Mouse (Mus musculus): ENCODE results near the gene Tbc1d9. TPM values are rescaled to one million over a fixed set of nuclear protein-coding genes. Genes with fewer than 3 reads are reported as not detected.

The Tbc1d9 gene
- polyA plus RNA-seq, 1 experiment: 11.9 TPM

DNA sequence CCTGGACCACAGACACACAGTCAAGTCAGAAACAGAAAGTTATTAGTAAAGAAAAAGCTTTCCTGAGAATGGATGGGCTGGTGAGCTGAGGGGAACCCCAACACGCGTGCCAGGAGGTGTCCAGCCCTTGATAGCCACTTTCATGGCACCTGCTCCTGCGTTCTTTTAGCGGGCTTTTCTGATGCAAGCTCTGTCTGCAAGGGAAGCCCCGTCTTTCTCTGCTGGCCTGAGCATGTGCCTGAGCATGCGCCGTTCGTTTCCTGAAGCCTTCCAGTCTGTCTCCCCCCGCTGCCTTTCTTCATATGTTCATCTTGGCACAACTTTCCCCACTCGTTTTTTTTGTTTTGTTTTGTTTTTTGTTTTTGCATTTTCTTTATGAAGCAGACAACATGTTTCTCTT, 10.5 kb downstream of the Tbc1d9 start:
- no peak for TF ChIP-seq CTCF (IDR thresholded peaks at IDR 0.05; ENCODE audit: borderline replicate concordance, control insufficient read depth, extremely low read depth, insufficient read depth, low read length, poor library complexity)
- no peak for TF ChIP-seq POLR2A (IDR thresholded peaks at IDR 0.05; ENCODE audit: control insufficient read depth, extremely low read depth, insufficient read depth, low read length, poor library complexity)
- Histone ChIP-seq H3K27ac (ENCODE audit: control insufficient read depth, insufficient read depth, low read length) (no peak overlapping the region), H3K27me3 (ENCODE audit: control insufficient read depth, insufficient read depth, low read length) (no peaks in the 10 kb centered on the region), H3K4me3 (ENCODE audit: control insufficient read depth, insufficient read depth, low read length) (no peak overlapping the region), H3K36me3 (ENCODE audit: control insufficient read depth, insufficient read depth, low read length) (no peaks in the 10 kb centered on the region), H3K4me1 (replicated peaks; ENCODE audit: control insufficient read depth, insufficient read depth, low read length) (0 out of 2 replicates have a peak, but pooled peaks cover 2% of the 10 kb centered on the region)
- no peak for DNase-seq
- WGBS: 84% methylated on average over 10 of the region's 10 CpGs

DNA sequence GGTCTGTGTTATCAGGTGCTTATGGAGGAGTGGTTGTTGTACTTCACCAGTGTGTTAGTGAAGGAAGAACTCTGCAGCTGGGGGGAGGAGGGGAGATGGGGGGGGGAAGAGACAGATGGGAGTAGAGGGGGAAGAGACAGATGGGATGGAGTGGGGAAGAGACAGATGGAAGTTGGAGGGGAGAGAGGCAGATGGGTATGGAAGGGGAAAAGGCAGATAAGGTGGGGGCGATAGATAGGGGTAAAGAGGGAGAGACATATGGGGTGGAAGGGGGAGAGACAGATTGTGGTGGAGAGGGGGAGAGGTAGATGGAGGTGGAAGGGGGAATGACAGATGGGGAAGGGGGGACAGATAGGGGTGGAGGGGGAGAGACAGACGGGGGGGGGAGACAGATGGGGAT, 11.6 kb downstream of the Tbc1d9 start:
- Histone ChIP-seq H3K27ac (ENCODE audit: control insufficient read depth, insufficient read depth, low read length) (no peak overlapping the region), H3K4me1 (replicated peaks; ENCODE audit: control insufficient read depth, insufficient read depth, low read length) (0 out of 2 replicates have a peak, but pooled peaks cover 2% of the 10 kb centered on the region), H3K36me3 (ENCODE audit: control insufficient read depth, insufficient read depth, low read length) (no peaks in the 10 kb centered on the region), H3K4me3 (ENCODE audit: control insufficient read depth, insufficient read depth, low read length) (no peak overlapping the region), H3K27me3 (ENCODE audit: control insufficient read depth, insufficient read depth, low read length) (no peaks in the 10 kb centered on the region)
- no peak for TF ChIP-seq CTCF (IDR thresholded peaks at IDR 0.05; ENCODE audit: borderline replicate concordance, control insufficient read depth, extremely low read depth, insufficient read depth, low read length, poor library complexity)
- no peak for TF ChIP-seq POLR2A (IDR thresholded peaks at IDR 0.05; ENCODE audit: control insufficient read depth, extremely low read depth, insufficient read depth, low read length, poor library complexity)
- DNase-seq: no peak
- 93% methylated on average over 2 of the region's 2 CpGs for WGBS

DNA sequence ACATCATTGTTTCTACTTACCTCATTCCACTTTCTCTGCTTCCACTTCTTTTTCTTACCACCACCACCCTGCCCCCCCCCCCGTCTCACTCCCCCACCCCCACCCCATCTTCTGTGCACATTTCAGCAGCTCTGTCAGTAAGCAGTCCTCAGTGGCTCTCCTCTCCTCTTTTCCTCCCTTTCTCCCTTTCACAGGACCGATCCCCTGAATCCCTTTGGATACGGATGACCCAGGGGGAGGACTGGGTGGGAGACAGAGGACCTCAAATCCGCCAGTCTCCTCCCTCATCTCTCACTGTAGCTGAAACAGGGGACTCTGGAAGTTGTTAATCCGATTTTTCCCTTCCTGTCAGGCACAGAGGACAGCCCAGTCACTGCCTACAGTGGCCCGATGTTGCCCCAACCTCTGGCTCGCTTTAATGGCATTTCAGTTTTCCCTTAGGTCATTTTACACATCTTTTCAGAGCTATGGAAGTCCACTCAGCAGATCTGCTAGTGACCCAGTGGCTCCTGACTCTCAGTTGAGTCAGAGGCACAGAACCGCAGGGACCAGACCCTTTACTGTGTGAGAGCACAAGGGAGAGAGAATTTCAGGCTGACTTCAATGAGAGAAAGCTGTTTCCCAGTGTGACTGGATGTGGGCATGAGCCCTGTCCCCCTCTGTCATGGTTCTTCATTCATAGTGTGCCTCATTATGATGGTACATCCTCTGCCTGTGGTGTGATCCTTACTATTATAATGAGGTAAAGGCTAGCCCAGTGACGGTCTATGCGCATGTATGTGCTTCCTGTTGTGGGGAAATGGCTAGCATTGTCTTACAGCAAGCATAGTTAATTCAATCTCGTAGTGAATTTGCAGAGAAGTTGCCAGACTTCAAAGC, 12.4 kb downstream of the Tbc1d9 start:
- Histone ChIP-seq H3K36me3 (ENCODE audit: control insufficient read depth, insufficient read depth, low read length) (no peaks in the 10 kb centered on the region), H3K4me1 (replicated peaks; ENCODE audit: control insufficient read depth, insufficient read depth, low read length) (0 out of 2 replicates have a peak, but pooled peaks cover 2% of the 10 kb centered on the region), H3K27me3 (ENCODE audit: control insufficient read depth, insufficient read depth, low read length) (no peaks in the 10 kb centered on the region), H3K4me3 (ENCODE audit: control insufficient read depth, insufficient read depth, low read length) (no peak overlapping the region), H3K27ac (ENCODE audit: control insufficient read depth, insufficient read depth, low read length) (no peak overlapping the region)
- DNase-seq: no peak
- WGBS: 71% methylated on average over 11 of the region's 11 CpGs
- no peak for TF ChIP-seq CTCF (IDR thresholded peaks at IDR 0.05; ENCODE audit: borderline replicate concordance, control insufficient read depth, extremely low read depth, insufficient read depth, low read length, poor library complexity)
- no peak for TF ChIP-seq POLR2A (IDR thresholded peaks at IDR 0.05; ENCODE audit: control insufficient read depth, extremely low read depth, insufficient read depth, low read length, poor library complexity)

DNA sequence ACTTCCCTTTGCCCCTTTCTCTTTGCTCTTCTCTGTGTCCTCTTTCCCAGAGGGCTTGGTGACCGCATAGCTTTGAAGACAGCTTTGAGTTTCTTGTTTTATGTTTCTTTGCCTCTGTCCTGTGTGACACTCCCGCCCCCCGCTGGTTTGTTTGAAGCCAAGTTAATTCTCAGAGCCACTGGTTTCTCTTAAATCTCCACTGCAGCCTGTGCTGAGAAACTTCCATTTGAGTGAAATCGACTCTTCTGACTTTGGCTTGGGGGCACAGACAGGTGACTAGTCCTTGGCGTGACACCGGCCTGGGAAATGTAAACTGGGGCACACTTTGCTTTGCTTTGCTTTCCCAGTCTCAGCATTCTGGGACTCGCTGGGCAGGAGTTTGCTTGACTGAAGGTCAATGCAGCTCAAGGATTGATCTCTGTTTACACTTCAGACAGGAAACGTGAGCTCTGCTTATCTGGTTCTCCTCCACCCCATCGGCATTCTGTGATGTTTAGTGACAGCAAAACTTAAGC, 13.1 kb downstream of the Tbc1d9 start:
- 0 out of 2 replicates have a peak, but pooled peaks cover 2% of the 10 kb centered on the region for H3K4me1 ChIP-seq (replicated peaks; ENCODE audit: control insufficient read depth, insufficient read depth, low read length)
- H3K4me3 ChIP-seq (ENCODE audit: control insufficient read depth, insufficient read depth, low read length): no peak overlapping the region
- no peaks in the 10 kb centered on the region for H3K27me3 ChIP-seq (ENCODE audit: control insufficient read depth, insufficient read depth, low read length)
- no peak for TF ChIP-seq POLR2A (IDR thresholded peaks at IDR 0.05; ENCODE audit: control insufficient read depth, extremely low read depth, insufficient read depth, low read length, poor library complexity)
- TF ChIP-seq CTCF (IDR thresholded peaks at IDR 0.05; ENCODE audit: borderline replicate concordance, control insufficient read depth, extremely low read depth, insufficient read depth, low read length, poor library complexity): no peak
- 30% methylated on average over 9 of the region's 9 CpGs for WGBS
- no peak for DNase-seq
- no peaks in the 10 kb centered on the region for H3K36me3 ChIP-seq (ENCODE audit: control insufficient read depth, insufficient read depth, low read length)
- H3K27ac ChIP-seq (ENCODE audit: control insufficient read depth, insufficient read depth, low read length): no peak overlapping the region

DNA sequence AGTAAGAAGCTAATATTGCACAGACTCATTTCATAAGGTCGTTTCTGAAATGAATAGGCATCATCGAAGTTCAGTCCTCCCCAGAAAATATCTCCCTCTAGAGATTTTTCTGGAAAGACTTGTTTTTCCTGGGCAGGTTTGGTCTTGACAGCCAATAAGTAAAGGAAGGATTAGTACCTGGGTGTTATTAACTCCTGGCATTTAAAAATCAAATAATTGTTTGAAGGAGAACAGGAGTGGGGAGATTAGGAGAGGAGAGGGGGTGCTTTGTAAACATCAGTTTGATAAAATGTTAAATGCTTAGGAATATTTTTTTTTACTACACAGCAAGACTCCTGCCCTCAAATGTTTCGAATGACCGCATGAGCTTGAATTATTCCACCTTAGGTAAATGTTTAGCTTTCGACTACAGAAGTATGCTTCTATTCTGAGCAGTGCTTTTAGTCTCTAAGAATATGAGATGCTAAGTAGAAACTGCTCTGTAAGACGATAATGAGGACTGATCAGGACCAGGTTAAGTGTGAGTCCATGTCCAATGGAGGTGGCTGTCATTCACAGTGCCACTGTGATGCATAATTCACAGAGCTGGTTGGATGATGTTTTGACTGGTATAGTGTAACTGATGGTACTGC, 16.8 kb downstream of the Tbc1d9 start:
- no peaks in the 10 kb centered on the region for H3K27me3 ChIP-seq (ENCODE audit: control insufficient read depth, insufficient read depth, low read length)
- DNase-seq: no peak
- 93% methylated on average over 6 of the region's 6 CpGs for WGBS
- no peak overlapping the region for H3K4me3 ChIP-seq (ENCODE audit: control insufficient read depth, insufficient read depth, low read length)
- no peaks in the 10 kb centered on the region for H3K36me3 ChIP-seq (ENCODE audit: control insufficient read depth, insufficient read depth, low read length)
- no peak overlapping the region for H3K27ac ChIP-seq (ENCODE audit: control insufficient read depth, insufficient read depth, low read length)
- TF ChIP-seq POLR2A (IDR thresholded peaks at IDR 0.05; ENCODE audit: control insufficient read depth, extremely low read depth, insufficient read depth, low read length, poor library complexity): no peak
- no peak for TF ChIP-seq CTCF (IDR thresholded peaks at IDR 0.05; ENCODE audit: borderline replicate concordance, control insufficient read depth, extremely low read depth, insufficient read depth, low read length, poor library complexity)
- H3K4me1 ChIP-seq (replicated peaks; ENCODE audit: control insufficient read depth, insufficient read depth, low read length): 0 out of 2 replicates have a peak, but pooled peaks cover 2% of the 10 kb centered on the region

DNA sequence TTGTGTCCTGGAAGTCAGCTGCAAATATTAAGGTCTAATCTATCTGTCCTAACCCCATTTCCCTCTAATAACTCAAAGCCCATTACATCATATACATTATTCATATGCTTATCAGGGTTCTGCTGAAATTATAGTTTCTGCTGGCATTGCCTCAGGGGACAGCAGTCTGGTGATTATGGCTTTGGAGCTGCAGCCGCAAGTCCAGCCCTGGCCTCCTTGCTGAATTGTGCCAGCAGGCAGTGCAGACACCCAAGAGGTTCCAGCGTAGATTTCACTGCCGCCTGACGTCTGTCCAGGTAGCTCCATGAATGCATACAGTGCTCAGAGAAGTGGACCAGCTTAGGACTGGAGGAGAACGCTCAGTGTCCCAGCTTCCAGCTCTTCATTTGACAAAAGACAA, 17.6 kb downstream of the Tbc1d9 start:
- no peak for DNase-seq
- Histone ChIP-seq H3K36me3 (ENCODE audit: control insufficient read depth, insufficient read depth, low read length) (no peaks in the 10 kb centered on the region), H3K27ac (ENCODE audit: control insufficient read depth, insufficient read depth, low read length) (no peak overlapping the region), H3K27me3 (ENCODE audit: control insufficient read depth, insufficient read depth, low read length) (no peaks in the 10 kb centered on the region), H3K4me3 (ENCODE audit: control insufficient read depth, insufficient read depth, low read length) (no peak overlapping the region), H3K4me1 (replicated peaks; ENCODE audit: control insufficient read depth, insufficient read depth, low read length) (0 out of 2 replicates have a peak, but pooled peaks cover 2% of the 10 kb centered on the region)
- WGBS: 94% methylated on average over 5 of the region's 5 CpGs
- TF ChIP-seq POLR2A (IDR thresholded peaks at IDR 0.05; ENCODE audit: control insufficient read depth, extremely low read depth, insufficient read depth, low read length, poor library complexity) (no peak), CTCF (IDR thresholded peaks at IDR 0.05; ENCODE audit: borderline replicate concordance, control insufficient read depth, extremely low read depth, insufficient read depth, low read length, poor library complexity) (no peak)

Measured in thymus, adult 2 months (tissue).